Mouse (Mus musculus) neural tube, embryonic 14.5 days (tissue): ENCODE data around the gene Slc11a2. TPM values are rescaled to one million over a fixed set of nuclear protein-coding genes. Genes with fewer than 3 reads are reported as not detected.

Experiments used
- ATAC-seq: fragments of 200-750 bp; cut with Nextera tagmentation; 2 replicates; pipeline ENCODE4 v1.8.0; 2017; ENCODE audit warnings: low read depth, mild to moderate bottlenecking, moderate TSS enrichment, moderate library complexity
- H3K27ac ChIP-seq: fragments of 300-500 bp; sonication (generic); 2 replicates; pipeline ENCODE4 v1.5.1; 2014; ENCODE audit warnings: low read depth, mild to moderate bottlenecking, control low read depth, low read length, moderate library complexity, mixed read lengths
- H3K27me3 ChIP-seq: fragments of 300-500 bp; sonication (generic); 2 replicates; pipeline ENCODE4 v1.6.1; 2014; ENCODE audit warnings: low read length; ENCODE audit not compliant: control insufficient read depth, insufficient read depth
- H3K36me3 ChIP-seq: fragments of 300-500 bp; sonication (generic); 2 replicates; pipeline ENCODE4 v1.6.1; 2014; ENCODE audit warnings: low read length, mixed read lengths; ENCODE audit not compliant: control insufficient read depth, insufficient read depth
- H3K4me1 ChIP-seq: fragments of 300-500 bp; sonication (generic); 2 replicates; pipeline ENCODE4 v1.6.1; 2014; ENCODE audit warnings: low read length; ENCODE audit not compliant: control insufficient read depth, insufficient read depth
- H3K4me2 ChIP-seq: fragments of 300-500 bp; sonication (generic); 2 replicates; pipeline ENCODE4 v1.6.1; 2014; ENCODE audit warnings: mild to moderate bottlenecking, low read depth, low read length, control low read depth
- H3K4me3 ChIP-seq: fragments of 300-500 bp; sonication (generic); 2 replicates; pipeline ENCODE4 v1.5.1; 2014; ENCODE audit warnings: low read depth, low read length, control low read depth, mixed read lengths
- H3K9ac ChIP-seq: fragments of 300-500 bp; sonication (generic); replicated peaks from 2 replicates; pipeline ENCODE4 v1.6.1; 2014; ENCODE audit warnings: low read depth, mild to moderate bottlenecking, control low read depth, low read length, mixed read lengths
- H3K9me3 ChIP-seq: fragments of 300-500 bp; sonication (generic); 2 replicates; pipeline ENCODE4 v1.6.1; 2016; ENCODE audit warnings: low read length; ENCODE audit not compliant: control insufficient read depth
- WGBS: fragments of 180-500 bp; shearing (Covaris S2); extraction: QIAGEN DNeasy Blood & Tissue Kit; methylation state at CpG from one replicate; pipeline ENCODE4 v1.1.7; 2014; 5-methylcytosine and 5-hydroxymethylcytosine counted together
- polyA plus RNA-seq: library from polyadenylated mRNA; unstranded; fragments of >200 nt; fragmentation: Nextera tagmentation; extraction: Ambion mirVana; gene quantifications from 2 replicates; pipeline ENCODE4 v1.2.1, GENCODE M21; 2014

The Slc11a2 gene
- polyA plus RNA-seq: 20.5 and 21.4 TPM in 2 replicates

GRCm38 (mm10) chr15:100424396-100425122 lies at the start of gene Slc11a2:
Gene Slc11a2, minus strand, starts transcription at chr15:100425072.
- no peaks in the 10 kb centered on the region for H3K9me3 ChIP-seq
- no peak for ATAC-seq
- no peak within 1 kb of the TSS for H3K9ac ChIP-seq

GRCm38 (mm10) chr15:100473926-100474503 lies 49.1 kb upstream of the Slc11a2 start:
- WGBS: 80% methylated on average over 7 of the region's 7 CpGs
- Histone ChIP-seq H3K4me3 (no peak overlapping the region), H3K36me3 (peaks cover 57% of the 10 kb centered on the region), H3K4me2 (no peak overlapping the region), H3K9me3 (no peaks in the 10 kb centered on the region), H3K27me3 (no peaks in the 10 kb centered on the region), H3K4me1 (peaks cover 11% of the 10 kb centered on the region), H3K27ac (no peak overlapping the region), H3K9ac (no peak overlapping the region)
- no peak for ATAC-seq

More at GRCm38 (mm10) chr15:100424396-100425122, at the start of gene Slc11a2:
- Histone ChIP-seq H3K27ac (no peak within 1 kb of the TSS), H3K4me3 (no peak within 1 kb of the TSS; the same call in 1 of the 2 replicates), H3K4me2 (peak within 1 kb of the TSS; percentile 78; the same call in 1 of the 2 replicates), H3K27me3 (peaks cover 10% of the 10 kb centered on the region), H3K36me3 (no peaks in the 10 kb centered on the region), H3K4me1 (peaks cover 14% of the 10 kb centered on the region)
- 29% methylated on average over 17 of the region's 17 CpGs for WGBS

- WGBS: 73% methylated on average over 10 of the region's 10 CpGs
- H3K4me1 ChIP-seq: peaks cover 20% of the 10 kb centered on the region
- H3K9me3 ChIP-seq: no peaks in the 10 kb centered on the region
- H3K36me3 ChIP-seq: peaks cover 22% of the 10 kb centered on the region
- H3K4me2 ChIP-seq: peak overlapping the region; percentile 94
- ATAC-seq: no peak
- H3K27me3 ChIP-seq: no peaks in the 10 kb centered on the region
- H3K9ac ChIP-seq: no peak overlapping the region
- H3K27ac ChIP-seq: no peak overlapping the region
- H3K4me3 ChIP-seq: peak overlapping the region; percentile 78
Measured at GRCm38 (mm10) chr15:100470037-100470436, 45.2 kb upstream of the Slc11a2 start.

GRCm38 (mm10) chr15:100469189-100469545 lies 44.3 kb upstream of the Slc11a2 start:
- Histone ChIP-seq H3K4me3 (peak overlapping the region; percentile 78), H3K4me1 (peaks cover 20% of the 10 kb centered on the region), H3K9ac (peak overlapping the region; percentile 70), H3K27ac (peak overlapping the region; percentile 81), H3K9me3 (no peaks in the 10 kb centered on the region), H3K4me2 (peak overlapping the region; percentile 94), H3K27me3 (no peaks in the 10 kb centered on the region), H3K36me3 (peaks cover 18% of the 10 kb centered on the region)
- ATAC-seq: 0 out of 2 replicates have a peak, but pooled peaks have one; percentile 18
- WGBS: 1% methylated on average over 19 of the region's 19 CpGs

- Histone ChIP-seq H3K27ac (peak within 1 kb of the TSS; percentile 81), H3K9ac (peak within 1 kb of the TSS; percentile 70), H3K9me3 (no peaks in the 10 kb centered on the region), H3K4me3 (peak within 1 kb of the TSS; percentile 78), H3K4me2 (peak within 1 kb of the TSS; percentile 94), H3K4me1 (peaks cover 20% of the 10 kb centered on the region), H3K27me3 (no peaks in the 10 kb centered on the region), H3K36me3 (peaks cover 14% of the 10 kb centered on the region)
- peak; percentile 95 for ATAC-seq
- WGBS: 2% methylated on average over 78 of the region's 84 CpGs
Measured at GRCm38 (mm10) chr15:100468295-100469188, 43.7 kb upstream of the Slc11a2 start, which contains the start of gene Letmd1. Gene Letmd1, plus strand, starts transcription at chr15:100469023.

DNA sequence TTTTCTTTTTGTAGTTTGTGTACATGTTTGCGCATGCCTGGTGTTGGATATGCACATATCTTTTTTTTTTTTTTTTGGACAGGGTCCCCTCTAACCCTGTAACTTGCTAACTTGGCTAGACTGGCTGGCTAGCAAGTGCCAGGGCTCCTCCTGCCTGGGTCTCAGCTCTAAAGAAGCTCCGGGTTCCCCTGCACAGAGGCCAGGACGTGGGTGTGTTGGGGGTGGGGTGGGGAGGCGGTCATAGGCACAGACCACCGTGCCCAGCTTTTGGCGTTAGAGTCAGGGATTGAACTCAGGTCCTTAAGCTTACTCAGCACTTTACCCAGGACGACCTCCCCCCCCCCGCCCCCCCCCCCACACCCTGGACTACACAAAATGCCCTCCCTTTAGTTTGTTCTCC lies 42.9 kb upstream of the Slc11a2 start:
- no peaks in the 10 kb centered on the region for H3K9me3 ChIP-seq
- no peak overlapping the region for H3K27ac ChIP-seq
- no peak for ATAC-seq
- peaks cover 7% of the 10 kb centered on the region for H3K36me3 ChIP-seq
- H3K27me3 ChIP-seq: no peaks in the 10 kb centered on the region
- 50% methylated on average over 7 of the region's 8 CpGs for WGBS
- H3K4me1 ChIP-seq: peaks cover 20% of the 10 kb centered on the region
- peak overlapping the region; percentile 94 for H3K4me2 ChIP-seq
- H3K4me3 ChIP-seq: peak overlapping the region; percentile 78; the same call in 1 of the 2 replicates
- H3K9ac ChIP-seq: peak overlapping the region; percentile 70; the same call in 1 of the 2 replicates

DNA sequence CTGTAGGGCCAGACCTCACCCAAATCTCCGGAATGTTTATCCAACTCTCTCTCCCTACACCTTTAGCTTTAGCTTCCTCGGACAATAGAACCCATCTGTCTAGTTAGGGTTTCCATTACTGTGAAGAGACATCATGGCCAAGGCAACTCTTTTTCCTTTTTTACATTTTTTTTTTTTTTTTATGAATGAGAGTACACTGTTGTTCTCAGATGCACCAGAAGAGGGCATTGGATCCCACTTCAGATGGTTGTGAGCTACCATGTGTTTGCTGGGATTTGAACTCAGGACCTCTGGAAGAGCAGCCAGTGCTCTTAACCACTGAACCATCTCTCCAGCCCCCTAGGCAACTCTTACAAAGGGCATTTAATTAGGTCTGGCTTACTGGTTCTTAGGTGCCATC lies 40.6 kb upstream of the Slc11a2 start:
- H3K4me1 ChIP-seq: peaks cover 20% of the 10 kb centered on the region
- no peaks in the 10 kb centered on the region for H3K9me3 ChIP-seq
- ATAC-seq: no peak
- H3K27me3 ChIP-seq: no peaks in the 10 kb centered on the region
- no peak overlapping the region for H3K4me2 ChIP-seq
- H3K36me3 ChIP-seq: no peaks in the 10 kb centered on the region
- H3K4me3 ChIP-seq: no peak overlapping the region
- H3K27ac ChIP-seq: no peak overlapping the region
- 79% methylated on average over 2 of the region's 2 CpGs for WGBS
- H3K9ac ChIP-seq: no peak overlapping the region

DNA sequence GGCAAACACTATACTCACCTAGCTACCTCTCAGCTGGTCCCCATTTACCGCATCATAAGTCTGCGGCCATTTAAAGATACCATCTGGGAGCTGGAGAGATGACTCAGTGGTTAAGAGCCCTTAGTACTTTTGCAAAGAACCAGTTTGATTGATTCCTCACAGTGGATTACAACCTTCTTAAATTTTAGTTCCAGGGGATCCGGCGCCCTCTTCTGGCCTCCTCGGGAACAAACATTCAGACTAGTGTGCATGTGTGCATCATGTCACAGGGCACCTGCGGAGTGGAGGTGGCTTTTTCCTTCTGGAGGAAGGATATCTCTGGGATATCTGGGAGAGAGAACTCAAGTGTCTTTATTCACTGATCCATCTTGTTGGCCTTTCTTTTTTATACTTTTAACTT lies 38.8 kb upstream of the Slc11a2 start:
- WGBS: 24% methylated on average over 6 of the region's 6 CpGs
- Histone ChIP-seq H3K9me3 (no peaks in the 10 kb centered on the region), H3K9ac (no peak overlapping the region), H3K27ac (no peak overlapping the region), H3K4me3 (no peak overlapping the region), H3K4me2 (no peak overlapping the region), H3K27me3 (no peaks in the 10 kb centered on the region), H3K4me1 (peaks cover 10% of the 10 kb centered on the region; the same call in 1 of the 2 replicates), H3K36me3 (no peaks in the 10 kb centered on the region)
- no peak for ATAC-seq
